Mouse (Mus musculus) left cerebral cortex, postnatal 4 days (tissue): ENCODE data around the gene Irs1. TPM values are rescaled to one million over a fixed set of nuclear protein-coding genes. Genes with fewer than 3 reads are reported as not detected.

Source experiments
- DNase-seq: peaks from one replicate; pipeline ENCODE4 v3.0.0-alpha.2; 2022
- intact Hi-C: fragments of 180-260 bp; cut with DNase I; formaldehyde crosslinking; loops from one replicate; pipeline ENCODE4 v1.15.1; 2025
- total RNA-seq, 2 experiments: library from RNA; stranded (reverse); gene quantifications; 2 replicates each; pipeline ENCODE4 v1.2.3; 2021

The Irs1 gene
- total RNA-seq, result 10 to 100 TPM; 30.5 to 30.8 TPM

GRCm38 (mm10) chr1:82291151-82291797 lies at the start of gene Irs1:
TSS of gene Irs1 (minus strand) at chr1:82291416.
- intact Hi-C loops, result loop anchor here (5.0 to 10.0 kb wide), 5 partner anchors 141 to 1456 kb away; no protein-coding TSS in a partner anchor
- DNase-seq, result peak; percentile 88

DNA sequence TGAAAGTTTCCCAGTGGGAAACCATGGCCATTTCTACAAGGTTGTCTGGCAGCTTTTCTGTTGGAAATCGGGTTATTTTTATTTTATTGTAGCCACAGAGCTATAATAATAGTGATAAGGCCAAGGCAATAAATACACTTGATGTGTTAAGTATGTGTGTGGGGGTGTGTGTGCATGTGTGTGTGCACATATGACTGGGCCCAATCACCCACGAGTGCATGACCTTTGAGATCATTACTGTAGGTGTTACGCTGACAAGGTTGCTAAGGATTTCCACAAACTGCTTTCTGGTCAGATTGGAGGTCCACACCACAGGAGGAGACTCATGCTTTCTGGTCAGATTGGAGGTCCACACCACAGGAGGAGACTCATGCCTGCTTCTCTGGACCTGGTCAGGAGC lies 43.3 kb upstream of the Irs1 start:
- no peak for DNase-seq
- intact Hi-C loops, result no loop called here

GRCm38 (mm10) chr1:82329954-82330247 lies 38.7 kb upstream of the Irs1 start:
- intact Hi-C loops, result no loop called here
- DNase-seq, result no peak

- peak; percentile 5 for DNase-seq
- intact Hi-C loops, result no loop called here
Observed at GRCm38 (mm10) chr1:82329237-82329953, 38.2 kb upstream of the Irs1 start.

DNA sequence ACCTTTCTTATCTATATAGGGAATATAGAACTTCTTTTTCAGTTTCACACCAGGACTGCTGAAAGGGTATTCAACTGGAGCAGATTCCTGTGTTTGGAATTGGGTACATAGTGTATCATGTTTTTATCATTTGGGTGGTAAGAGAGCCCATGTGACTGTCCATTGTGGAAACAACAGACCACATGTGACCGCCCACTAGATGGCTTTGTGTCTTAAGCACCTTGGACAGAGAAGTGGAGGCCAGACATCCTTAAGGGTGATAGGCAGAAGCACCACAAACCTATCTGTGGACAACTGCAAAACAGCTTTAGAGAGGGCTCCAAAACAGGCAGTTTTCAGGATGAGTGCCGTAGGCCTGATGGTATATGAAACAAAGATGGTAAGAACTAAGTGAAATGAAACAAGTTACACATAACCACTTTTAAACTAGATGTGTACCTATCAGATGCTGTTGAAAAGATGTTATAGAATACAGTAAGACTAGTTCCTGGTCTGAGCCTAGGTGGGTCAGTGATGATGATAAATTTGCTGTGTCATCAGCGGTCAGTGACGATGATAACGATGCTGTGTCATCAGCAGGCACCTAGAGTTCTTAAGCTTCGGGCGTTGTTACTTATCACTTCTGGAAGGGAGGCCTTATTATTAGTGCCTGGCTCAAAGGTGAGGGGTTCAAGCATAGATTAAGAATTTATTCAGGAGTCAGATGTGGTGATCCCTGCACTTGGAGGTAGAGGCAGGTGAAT lies 37.0 kb upstream of the Irs1 start:
- intact Hi-C loops, result no loop called here
- no peak for DNase-seq

- no peak for DNase-seq
- intact Hi-C loops, result no loop called here
Observed at GRCm38 (mm10) chr1:82326120-82326519, 34.9 kb upstream of the Irs1 start.

DNA sequence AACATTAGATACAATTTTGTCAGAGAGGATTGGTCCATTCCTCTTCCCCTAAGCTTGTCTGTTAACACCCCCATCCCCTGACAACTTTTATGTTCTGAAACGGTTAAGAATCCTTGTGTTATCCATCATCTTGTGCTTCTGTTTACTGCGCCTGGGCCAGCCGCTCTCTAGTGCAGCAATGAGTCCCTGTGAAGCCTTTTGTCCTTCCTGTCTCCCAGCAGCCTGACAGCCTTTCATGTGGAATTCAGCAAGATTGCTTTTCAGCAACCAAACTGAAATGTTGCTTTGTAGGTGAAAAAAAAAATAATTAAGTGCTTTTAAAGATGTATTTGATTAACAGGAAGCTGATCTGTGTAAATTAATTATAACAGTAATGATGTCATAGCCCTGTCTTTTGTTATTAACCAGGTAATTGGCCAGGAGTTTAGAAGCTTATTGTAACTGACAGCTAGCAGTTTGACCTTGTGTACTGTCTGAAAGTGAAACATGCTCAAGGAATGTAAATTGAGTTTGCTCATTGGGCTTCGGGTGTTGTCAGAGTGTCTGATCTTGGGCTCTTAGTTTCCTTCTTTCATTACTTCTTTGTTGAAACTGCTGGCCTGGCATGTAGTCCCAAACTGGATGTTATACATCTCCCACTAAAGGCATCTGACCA lies 33.0 kb upstream of the Irs1 start:
- intact Hi-C loops, result no loop called here
- no peak for DNase-seq

- intact Hi-C loops, result no loop called here
Observed at GRCm38 (mm10) chr1:82321441-82321840, 30.2 kb upstream of the Irs1 start.

DNA sequence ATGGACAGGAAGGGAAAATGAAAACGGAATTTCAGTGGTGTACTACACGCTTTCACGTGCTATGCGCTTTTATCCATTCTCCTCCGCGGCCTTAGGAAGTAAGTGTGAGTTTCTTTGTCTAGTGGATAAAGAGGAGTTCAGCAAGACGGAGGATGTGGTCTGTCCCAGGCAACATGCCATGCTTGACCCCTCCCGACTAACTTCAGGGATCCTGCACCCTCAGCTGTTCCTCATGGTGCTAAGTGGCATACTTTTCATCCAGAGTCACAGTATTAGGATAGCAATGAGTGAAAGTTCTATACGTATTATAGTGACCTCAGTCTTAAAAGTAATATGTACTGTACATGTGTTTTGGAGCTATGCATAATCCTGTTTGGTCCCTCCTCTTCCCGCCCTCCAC lies 29.6 kb upstream of the Irs1 start:
- intact Hi-C loops, result no loop called here
- DNase-seq, result peak; percentile 15

More at GRCm38 (mm10) chr1:82321441-82321840, 30.2 kb upstream of the Irs1 start:
- no peak for DNase-seq

DNA sequence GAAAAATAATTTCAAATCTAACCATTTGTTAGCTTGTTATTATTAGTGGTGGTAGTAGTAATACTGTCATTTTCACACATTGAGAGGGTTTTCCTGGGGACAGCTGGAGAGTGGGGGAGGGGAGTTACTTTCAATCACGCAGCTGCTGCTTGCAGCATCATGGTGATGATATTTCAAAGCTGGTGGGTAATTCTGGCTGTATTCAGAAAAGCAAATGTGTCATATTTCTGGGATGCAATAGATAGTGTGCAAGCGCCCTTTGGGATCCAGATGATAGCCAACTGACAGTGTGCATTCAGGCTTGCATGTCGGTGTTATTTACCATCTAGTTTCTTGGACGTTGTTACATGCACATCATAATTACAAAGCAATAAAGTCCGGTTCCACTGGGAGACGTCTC lies 29.2 kb upstream of the Irs1 start:
- peak; percentile 55 for DNase-seq
- intact Hi-C loops, result no loop called here

DNA sequence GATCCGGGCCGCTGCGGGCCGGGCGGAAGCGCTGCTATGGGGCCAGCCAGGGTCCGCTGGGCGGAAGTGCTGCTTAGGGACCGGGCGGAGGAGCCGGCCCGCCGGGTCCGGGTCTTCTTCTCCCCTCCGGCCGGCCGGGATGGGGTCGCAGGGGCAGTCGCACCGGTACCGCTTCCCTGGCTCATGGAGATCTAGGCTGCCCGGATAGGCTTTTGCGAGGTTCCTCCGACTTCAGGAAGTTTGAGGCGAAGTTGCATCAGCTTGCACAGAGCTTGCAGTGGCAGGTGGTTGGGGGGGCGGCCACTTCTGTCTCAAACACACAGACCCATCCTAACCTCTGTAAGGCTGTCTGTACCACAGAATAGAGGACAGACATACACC lies 25.5 kb upstream of the Irs1 start:
- intact Hi-C loops, result loop anchor here (5.0 kb wide), 1 partner anchor 116 kb away; no protein-coding TSS in a partner anchor
- DNase-seq, result no peak

DNA sequence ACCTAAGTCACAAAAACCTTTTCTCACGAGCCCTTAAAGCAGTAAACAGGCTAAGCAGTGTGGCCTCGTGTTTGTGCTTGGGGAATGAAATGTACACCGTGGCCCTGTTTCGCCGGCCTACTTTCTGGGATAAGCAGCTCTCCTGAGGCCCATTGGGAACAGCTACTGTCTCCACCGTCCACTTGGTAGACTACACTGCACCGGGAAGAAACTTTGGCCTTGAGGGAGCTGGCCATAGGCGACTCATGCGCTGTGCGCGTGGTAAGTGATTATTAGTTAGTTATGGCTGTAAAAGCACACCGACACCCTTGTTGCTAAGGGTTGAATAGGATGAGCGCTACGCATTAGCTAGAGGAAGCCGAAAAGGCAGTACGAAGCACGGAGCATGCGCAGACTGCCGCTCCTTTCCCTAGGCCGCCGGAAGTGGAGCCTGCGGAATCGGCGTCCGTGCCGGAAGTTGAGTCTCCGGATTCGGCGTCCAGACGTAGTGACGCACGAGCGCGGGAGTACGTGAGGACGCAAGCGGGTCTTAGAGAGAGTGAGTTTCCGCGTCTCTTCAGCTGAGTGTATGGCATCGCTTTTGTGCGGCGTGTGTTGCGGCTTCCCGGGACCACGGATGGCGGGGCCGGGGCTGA lies 25.0 kb upstream of the Irs1 start, which contains the start of gene Rhbdd1:
Rhbdd1 (plus strand) TSS at position 342 of the 635 bp plus-strand sequence.
- intact Hi-C loops, result loop anchor here (5.0 kb wide), 1 partner anchor 116 kb away; no protein-coding TSS in a partner anchor
- DNase-seq, result peak; percentile 98

DNA sequence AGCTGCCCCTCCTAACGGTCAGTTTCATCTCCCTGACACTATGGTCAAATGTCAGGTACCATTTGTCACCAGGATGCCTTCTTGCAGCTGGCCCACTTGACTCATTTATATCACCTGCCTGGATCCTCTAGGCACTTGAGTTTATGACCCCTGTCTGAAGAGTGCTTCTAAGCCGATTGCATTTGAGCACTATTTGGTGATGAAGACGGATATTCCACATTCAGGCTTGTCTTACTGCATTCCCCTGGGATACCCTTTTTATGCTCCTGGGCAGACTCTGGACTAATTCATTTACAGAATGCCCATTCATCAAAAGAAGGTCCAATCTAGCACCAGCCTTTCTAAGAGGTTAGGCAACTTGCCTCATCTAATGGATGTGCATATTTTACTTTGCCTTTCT lies 13.3 kb upstream of the Irs1 start:
- DNase-seq, result no peak
- intact Hi-C loops, result no loop called here

DNA sequence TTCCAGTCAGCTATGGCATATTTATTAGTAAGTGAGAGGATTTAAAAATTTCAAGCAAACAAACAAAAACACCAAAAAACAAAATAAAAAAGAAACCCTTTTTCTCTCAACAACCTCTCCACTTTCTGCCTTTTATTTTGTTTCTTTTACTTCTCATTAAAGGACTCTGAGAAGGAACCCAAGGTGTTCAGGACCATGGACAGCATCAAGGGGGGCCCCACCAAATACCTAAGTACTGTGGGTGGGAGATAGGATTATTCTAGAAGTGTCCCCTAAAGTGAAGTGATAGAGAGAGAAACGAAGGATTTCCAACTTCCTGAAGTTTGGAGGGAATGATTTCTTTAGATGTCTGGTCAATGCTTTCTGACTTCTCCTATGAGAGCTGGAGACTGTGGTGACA lies 7.4 kb upstream of the Irs1 start:
- intact Hi-C loops, result loop anchor here (10.0 kb wide), 3 partner anchors 346 to 1464 kb away; no protein-coding TSS in a partner anchor
- no peak for DNase-seq

DNA sequence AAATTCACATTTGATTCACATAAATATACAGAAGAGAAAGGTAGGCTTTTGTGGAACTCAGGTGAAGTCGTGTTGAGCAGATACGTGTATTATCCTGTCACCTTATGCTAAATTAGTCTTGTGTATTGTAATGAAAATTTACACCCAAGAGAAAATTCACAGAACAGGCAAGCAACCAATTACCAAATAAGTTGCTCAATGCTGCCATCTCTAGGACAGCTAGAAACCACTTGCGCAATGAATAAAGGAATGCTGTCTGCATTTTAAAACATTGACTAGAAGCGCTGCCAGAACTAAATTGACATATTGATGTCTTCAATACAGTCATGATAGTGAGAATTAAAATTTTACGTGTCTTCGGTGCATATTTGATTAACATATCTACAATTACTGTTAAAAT lies 2.9 kb upstream of the Irs1 start:
- DNase-seq, result no peak
- intact Hi-C loops, result loop anchor here (5.0 to 10.0 kb wide), 5 partner anchors 138 to 1459 kb away; no protein-coding TSS in a partner anchor

- peak; percentile 78 for DNase-seq
Observed at GRCm38 (mm10) chr1:82292771-82293170, 1.6 kb upstream of the Irs1 start.

GRCm38 (mm10) chr1:82291930-82292712 lies 905 bp upstream of the Irs1 start:
- intact Hi-C loops, result loop anchor here (2.0 to 10.0 kb wide), 6 partner anchors 140 to 1457 kb away; no protein-coding TSS in a partner anchor
- DNase-seq, result no peak

More at GRCm38 (mm10) chr1:82292771-82293170, 1.6 kb upstream of the Irs1 start:
- intact Hi-C loops, result loop anchor here (2.0 to 10.0 kb wide), 6 partner anchors 140 to 1458 kb away; no protein-coding TSS in a partner anchor

DNA sequence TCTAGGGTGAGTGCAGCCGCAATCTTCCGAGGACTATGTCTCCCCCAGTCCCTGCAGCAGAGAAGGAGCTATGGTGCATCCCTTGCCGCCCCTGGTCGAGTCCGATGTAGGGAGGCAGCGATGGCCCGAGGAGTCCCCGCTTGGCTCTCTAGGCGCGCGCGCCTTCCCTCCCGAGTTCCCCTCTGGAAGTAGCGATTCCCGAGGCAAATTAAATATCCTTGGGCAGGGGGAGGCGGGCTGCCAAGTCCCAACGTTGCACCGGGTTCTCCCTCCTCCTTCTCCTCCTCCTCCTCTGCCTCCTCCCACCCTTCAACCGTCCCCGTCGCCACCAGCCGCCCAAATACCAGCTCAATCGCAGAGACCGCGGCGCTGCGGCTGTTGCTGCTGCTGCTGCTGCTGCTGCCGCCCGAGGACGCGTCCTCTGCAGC lies 479 bp downstream of the Irs1 start:
- peak; percentile 91 for DNase-seq
- intact Hi-C loops, result loop anchor here (5.0 to 10.0 kb wide), 5 partner anchors 142 to 1456 kb away; no protein-coding TSS in a partner anchor

GRCm38 (mm10) chr1:82289990-82290681 lies 1.1 kb downstream of the Irs1 start:
- peak; percentile 68 for DNase-seq
- intact Hi-C loops, result loop anchor here (5.0 to 10.0 kb wide), 5 partner anchors 142 to 1455 kb away; no protein-coding TSS in a partner anchor
